Mouse (Mus musculus): ENCODE measurements around the gene Pfpl. TPM values are rescaled to one million over a fixed set of nuclear protein-coding genes. Genes with fewer than 3 reads are reported as not detected.

Gene Pfpl
- not detected in 2 replicates for polyA plus RNA-seq (2015; fragmentation: Nextera tagmentation; extraction: Ambion mirVana)

GRCm38 (mm10) chr19:12427605-12428004 is at the start of gene Pfpl:
Pfpl (plus strand) TSS chr19:12427905.

GRCm38 (mm10) chr19:12386979-12387378 is 40.7 kb upstream of the Pfpl start, which contains the start of gene Olfr1440:
Olfr1440 (plus strand) TSS chr19:12387279.

GRCm38 (mm10) chr19:12417361-12417760 is 10.3 kb upstream of the Pfpl start, which contains the start of gene Olfr1441:
Olfr1441 (plus strand) TSS chr19:12417433.

DNA sequence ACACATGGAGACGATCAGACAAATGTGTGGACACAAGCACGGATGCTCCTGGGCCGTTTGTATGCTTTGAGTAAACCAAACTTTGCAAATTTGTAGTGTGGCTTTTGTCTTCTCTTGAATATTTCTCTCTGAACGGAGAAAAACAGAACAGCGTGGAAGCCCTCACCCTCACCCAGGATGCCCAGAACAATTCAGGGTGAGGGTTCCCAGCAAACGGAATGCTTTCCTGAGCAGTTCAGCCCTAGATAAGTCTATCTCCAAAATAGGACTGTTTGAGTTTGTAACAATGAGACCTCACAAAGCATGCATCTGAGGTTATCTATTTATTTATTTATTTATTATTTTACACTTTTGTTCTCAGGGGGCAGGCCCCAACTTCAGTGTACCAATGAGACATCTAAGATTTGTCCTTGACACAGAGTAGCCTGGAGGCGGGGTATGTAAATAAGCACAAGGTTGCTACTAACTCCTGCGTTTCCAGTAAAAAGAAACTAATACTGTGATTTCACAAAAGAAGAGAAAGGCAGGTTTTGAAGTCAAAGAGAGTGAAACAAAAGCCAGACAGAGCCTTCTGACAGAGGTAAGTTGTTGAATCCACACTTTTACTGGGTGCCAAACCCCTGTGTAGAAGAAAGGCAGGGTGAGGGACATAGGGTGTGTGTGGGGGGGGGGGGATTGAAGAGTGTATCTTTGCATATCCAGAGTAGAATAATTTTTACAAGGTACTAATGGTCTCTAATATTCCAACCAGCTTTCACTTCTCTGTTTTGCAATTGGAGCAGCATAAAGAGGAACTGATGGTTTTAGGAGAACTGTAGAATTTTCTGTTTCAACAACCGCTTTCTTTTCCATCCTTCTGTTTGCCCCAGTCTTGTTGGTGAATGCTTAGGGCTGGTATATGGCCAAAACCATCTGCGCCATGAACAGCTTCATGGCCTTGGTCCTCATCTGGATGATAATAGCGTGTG is 32.9 kb downstream of the Pfpl start, which contains the start of gene Mpeg1:
Gene Mpeg1 (plus strand): TSS at position 498 of the 968 bp plus-strand sequence.

Other genes with a start within 250 kb of the Pfpl start
- gene Olfr1431, start 227.3 kb upstream of the Pfpl start, polyA plus RNA-seq (2015; fragmentation: Nextera tagmentation; extraction: Ambion mirVana), result not detected in 2 replicates
- gene Olfr1432, start 195.3 kb upstream of the Pfpl start, polyA plus RNA-seq (2015; fragmentation: Nextera tagmentation; extraction: Ambion mirVana), result not detected in 2 replicates
- not detected in 2 replicates for gene Olfr262, start 186.2 kb upstream of the Pfpl start, polyA plus RNA-seq (2015; fragmentation: Nextera tagmentation; extraction: Ambion mirVana)
- gene Olfr235, start 166.9 kb upstream of the Pfpl start, polyA plus RNA-seq (2015; fragmentation: Nextera tagmentation; extraction: Ambion mirVana), result not detected in 2 replicates
- not detected in 2 replicates for gene Olfr1434, start 148.1 kb upstream of the Pfpl start, polyA plus RNA-seq (2015; fragmentation: Nextera tagmentation; extraction: Ambion mirVana)
- not detected in 2 replicates for gene Olfr1436, start 128.8 kb upstream of the Pfpl start, polyA plus RNA-seq (2015; fragmentation: Nextera tagmentation; extraction: Ambion mirVana)
- gene Olfr1437, start 102.8 kb upstream of the Pfpl start, polyA plus RNA-seq (2015; fragmentation: Nextera tagmentation; extraction: Ambion mirVana), result not detected in 2 replicates
- not detected in 2 replicates for gene Olfr1438-ps1, start 92.0 kb upstream of the Pfpl start, polyA plus RNA-seq (2015; fragmentation: Nextera tagmentation; extraction: Ambion mirVana)
- gene Olfr1440, start 40.6 kb upstream of the Pfpl start, polyA plus RNA-seq (2015; fragmentation: Nextera tagmentation; extraction: Ambion mirVana), result not detected in 2 replicates
- not detected in 2 replicates for gene Olfr1441, start 10.5 kb upstream of the Pfpl start, polyA plus RNA-seq (2015; fragmentation: Nextera tagmentation; extraction: Ambion mirVana)
- 0.29 and 0.37 TPM in 2 replicates for gene Mpeg1, start 32.9 kb downstream of the Pfpl start, polyA plus RNA-seq (2015; fragmentation: Nextera tagmentation; extraction: Ambion mirVana)
- gene Dtx4, start 73.5 kb downstream of the Pfpl start, polyA plus RNA-seq (2015; fragmentation: Nextera tagmentation; extraction: Ambion mirVana), result 8.5 and 8.7 TPM in 2 replicates
- gene Fam111a, start 117.8 kb downstream of the Pfpl start, polyA plus RNA-seq (2015; fragmentation: Nextera tagmentation; extraction: Ambion mirVana), result 8.1 and 10.7 TPM in 2 replicates
- 0.37 TPM in 1 of 2 replicates, not detected in the other for gene Gm4952, start 172.1 kb downstream of the Pfpl start, polyA plus RNA-seq (2015; fragmentation: Nextera tagmentation; extraction: Ambion mirVana)
- gene Glyat, start 205.4 kb downstream of the Pfpl start, polyA plus RNA-seq (2015; fragmentation: Nextera tagmentation; extraction: Ambion mirVana), result not detected in 2 replicates
- gene Olfr1442, start 242.5 kb downstream of the Pfpl start, polyA plus RNA-seq (2015; fragmentation: Nextera tagmentation; extraction: Ambion mirVana), result not detected in 2 replicates